Mouse (Mus musculus) ES-Bruce4 (cell line): ENCODE results near the gene Gm21972.

Experiments
- CTCF ChIP-seq: IDR thresholded peaks from one replicate; pipeline ENCODE4 v1.8.1; 2011; ENCODE audit warnings: low read depth, low read length
- POLR2A ChIP-seq: IDR thresholded peaks from one replicate; pipeline ENCODE4 v1.8.1; 2011; ENCODE audit warnings: low read length; ENCODE audit not compliant: insufficient read depth

DNA sequence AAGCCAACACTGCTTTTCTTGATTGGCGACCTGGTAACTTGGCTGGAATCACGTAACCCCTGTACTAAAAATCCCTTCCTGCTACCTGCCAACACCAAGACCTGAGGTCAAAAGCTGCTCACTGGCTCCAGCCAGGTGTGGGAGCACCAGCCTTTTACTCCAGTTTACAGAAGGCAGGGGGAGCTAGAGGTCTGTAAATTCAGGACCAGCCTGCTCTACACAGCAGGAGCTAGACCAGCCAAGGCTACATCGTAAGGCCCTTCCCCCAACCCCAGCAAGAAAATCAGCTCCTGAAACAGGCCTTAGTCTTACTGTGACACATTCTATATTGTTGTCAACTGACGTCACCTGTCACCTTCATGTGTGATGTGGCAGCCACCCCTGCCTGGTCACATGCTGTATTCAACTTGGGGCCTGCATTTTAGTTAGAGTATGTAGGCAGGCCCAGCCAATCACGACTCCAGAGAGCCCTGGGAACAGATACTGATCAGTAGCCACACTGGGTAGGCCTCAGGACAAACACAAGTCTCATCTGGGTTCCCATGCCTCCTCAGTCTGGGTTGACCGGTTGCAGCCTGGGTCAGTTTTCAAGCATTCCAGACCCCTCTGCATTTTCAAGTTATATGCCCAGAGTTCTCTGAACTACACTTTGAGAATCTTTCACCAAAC is 55.7 kb downstream of the Gm21972 start:
- peak; percentile 76 for TF ChIP-seq CTCF
- no peak for TF ChIP-seq POLR2A
